Mouse (Mus musculus) left cerebral cortex, adult 18-20 months (tissue): Measurements from ENCODE around the gene Zfp128. TPM values are rescaled to one million over a fixed set of nuclear protein-coding genes. Genes with fewer than 3 reads are reported as not detected.
A peak's percentile ranks its signal among the peaks of the same experiment; 100 is the strongest.
"Not testable (repeated sequence)": the region's sequence is repeated elsewhere in the genome, so short reads cannot be mapped to it uniquely, and the experiment has no call there.

Source experiments
- DNase-seq, 2 experiments: peaks; one replicate each; pipeline ENCODE4 v3.0.0; 2021 to 2022; ENCODE audit warnings: low spot score in 2 of 2, mixed read lengths in 1 of 2
- total RNA-seq, 2 experiments: library from RNA; stranded (reverse); gene quantifications; 2 replicates each; pipeline ENCODE4 v1.2.3; 2021

Gene Zfp128
- total RNA-seq, 2 experiments from 2014 or later: 6.2 to 7.4 TPM

DNA sequence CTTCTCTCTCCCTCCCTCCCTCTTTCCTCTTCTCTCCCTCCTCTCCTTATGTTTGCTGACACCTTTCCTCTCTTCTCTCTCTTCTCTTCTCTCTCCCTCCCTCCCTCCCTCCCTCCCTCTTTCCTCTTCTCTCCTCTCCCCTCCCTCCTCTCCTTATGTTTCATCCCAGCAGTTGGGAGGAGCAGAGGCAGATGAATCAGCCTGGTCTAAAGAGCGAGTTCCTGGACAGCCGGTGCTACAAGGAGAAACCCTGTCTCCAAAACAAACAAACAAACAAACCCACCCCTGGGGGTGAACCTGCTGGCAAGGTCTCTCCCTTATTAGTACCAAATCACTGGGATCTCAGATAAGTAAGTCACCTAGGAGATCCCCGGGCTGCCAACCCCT lies 40.3 kb downstream of the Zfp128 start:
- DNase-seq: no peak

- peak; percentile 98 to 99 for DNase-seq
Observed at GRCm38 (mm10) chr7:12921705-12922465, 40.9 kb downstream of the Zfp128 start, which contains the start of gene Rps5. Gene Rps5 (plus strand): TSS chr7:12922290.

GRCm38 (mm10) chr7:12922729-12923128 lies 41.8 kb downstream of the Zfp128 start:
- DNase-seq: no peak

DNA sequence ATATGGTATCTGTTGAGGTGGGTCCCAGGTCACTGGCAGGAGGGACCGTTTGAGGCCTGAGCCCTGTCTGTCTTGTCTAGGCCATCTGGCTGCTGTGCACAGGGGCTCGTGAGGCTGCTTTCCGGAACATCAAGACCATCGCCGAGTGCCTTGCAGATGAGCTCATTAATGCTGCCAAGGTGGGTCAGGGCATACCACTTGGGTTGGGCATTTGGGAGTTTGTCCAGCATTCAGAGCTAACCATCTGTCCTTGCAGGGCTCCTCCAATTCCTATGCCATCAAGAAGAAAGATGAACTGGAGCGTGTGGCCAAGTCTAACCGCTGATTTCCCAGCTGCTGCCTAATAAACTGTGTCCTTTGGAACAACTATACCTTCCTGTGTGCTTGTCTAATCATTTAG lies 45.3 kb downstream of the Zfp128 start:
- DNase-seq: no peak

GRCm38 (mm10) chr7:12927191-12927680 lies 46.3 kb downstream of the Zfp128 start, which contains the start of gene Rnf225:
Gene Rnf225 (plus strand): TSS chr7:12927416.
- no peak for DNase-seq

DNA sequence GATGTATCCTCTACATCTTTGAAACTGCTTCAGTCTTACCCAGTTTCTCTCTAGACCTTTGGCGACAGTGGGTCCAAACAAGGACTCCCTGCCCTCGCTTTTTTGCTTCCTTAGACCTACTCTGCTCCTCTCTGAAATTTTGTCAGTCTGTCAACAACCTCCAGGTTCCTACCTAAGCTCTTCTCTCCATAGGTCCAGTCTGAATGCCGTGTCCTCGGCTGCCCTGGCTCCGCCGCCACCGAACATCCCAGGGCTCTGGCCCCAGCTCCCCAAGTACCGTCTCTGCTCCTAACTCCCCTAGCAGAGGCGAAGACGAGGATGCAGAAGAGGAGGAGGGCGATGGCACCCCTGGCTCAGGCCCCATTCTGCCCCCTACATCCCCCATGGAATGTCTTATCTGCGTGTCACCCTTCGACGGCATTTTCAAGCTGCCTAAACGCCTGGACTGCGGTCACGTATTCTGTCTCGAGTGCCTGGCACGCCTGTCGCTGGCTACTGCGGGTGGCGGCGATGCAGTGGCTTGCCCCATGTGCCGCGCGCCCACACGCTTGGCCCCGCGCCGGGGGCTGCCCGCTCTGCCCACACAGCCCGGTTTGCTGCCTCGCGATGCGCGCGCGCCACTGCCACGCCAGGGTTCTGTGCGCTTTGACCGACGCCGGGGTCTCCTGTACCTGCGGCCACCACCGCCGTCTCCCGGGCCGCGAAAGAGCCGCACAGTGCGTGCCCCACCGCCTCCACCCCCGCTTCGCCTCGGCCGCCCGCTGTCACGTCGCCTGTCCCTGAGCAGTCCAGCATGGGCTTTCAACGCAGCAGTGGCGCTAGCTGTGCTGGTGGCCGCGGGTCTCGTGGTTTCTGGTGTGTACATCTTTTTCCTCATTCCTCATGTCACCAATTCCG lies 47.0 kb downstream of the Zfp128 start:
- peak; percentile 50 to 57 for DNase-seq

DNA sequence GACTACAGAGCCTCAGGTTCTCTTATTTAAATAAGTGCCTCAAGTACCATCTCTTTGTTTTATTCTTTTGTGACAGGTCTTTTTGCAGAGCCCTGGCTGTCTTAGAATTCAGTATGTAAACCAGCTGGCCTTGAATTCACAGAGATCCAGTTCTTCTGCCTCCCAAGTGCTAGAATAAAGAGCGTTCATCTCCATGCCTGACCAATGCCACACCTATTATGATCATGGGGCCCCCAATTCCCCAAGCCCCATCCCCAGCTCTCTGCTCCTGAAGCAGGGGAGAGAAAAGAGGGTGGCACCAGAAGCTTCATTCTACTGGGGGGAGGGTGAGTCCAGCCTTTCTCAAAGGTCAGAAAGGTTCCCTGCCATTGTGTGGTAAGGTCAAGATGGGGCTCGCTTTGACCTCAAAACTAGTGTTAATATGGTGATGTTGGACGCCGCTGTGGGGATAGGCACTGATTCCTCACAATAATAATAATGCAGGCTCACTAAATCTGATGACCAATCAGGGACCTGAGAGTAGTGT lies 52.7 kb downstream of the Zfp128 start:
- no peak for DNase-seq

- no peak for DNase-seq
Observed at GRCm38 (mm10) chr7:12934808-12935207, 53.8 kb downstream of the Zfp128 start.

DNA sequence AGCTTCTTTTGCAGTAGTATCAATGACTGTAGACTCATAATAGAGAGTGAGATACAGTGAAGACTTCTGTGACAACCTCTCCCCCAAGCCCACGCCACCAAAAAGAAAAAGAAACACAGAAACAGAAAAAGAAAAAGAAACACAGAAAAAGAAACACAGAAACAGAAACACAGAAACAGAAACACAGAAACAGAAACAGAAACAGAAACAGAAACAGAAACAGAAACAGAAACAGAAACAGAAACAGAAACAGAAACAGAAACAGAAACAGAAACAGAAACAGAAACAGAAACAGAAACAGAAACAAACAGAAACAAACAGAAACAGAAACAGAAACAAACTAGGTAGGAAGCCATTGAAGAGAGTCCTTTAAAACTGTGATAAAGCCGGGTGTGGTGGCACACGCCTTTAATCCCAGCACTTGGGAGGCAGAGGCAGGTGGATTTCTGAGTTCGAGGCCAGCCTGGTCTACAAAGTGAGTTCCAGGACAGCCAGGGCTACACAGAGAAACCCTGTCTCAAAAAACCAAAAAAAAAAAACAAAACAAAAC lies 56.4 kb downstream of the Zfp128 start:
- not testable (repeated sequence) for DNase-seq

DNA sequence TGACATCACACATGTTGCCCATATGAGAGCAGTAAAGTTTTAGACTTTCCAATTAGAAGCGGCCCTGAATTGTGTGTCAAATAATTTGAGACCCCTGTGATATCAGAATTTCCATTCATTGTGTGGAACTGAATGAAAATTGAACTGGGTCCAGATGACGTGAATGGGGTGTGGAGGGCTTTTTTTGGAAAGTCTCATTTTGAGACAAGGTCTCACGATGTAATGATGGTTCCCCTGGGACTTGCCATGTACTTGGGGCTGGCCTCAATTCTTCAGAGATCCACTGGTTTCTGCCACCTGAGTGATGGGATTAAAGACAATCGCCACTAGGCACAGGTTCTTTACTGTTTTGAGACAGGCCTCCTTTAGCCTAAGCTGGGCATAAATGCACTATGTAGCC lies 59.6 kb downstream of the Zfp128 start:
- no peak for DNase-seq

Other genes with a start within 250 kb of the Zfp128 start
- gene Vmn2r54, start 240.9 kb upstream of the Zfp128 start, total RNA-seq: not detected
- gene Vmn2r55, start 196.2 kb upstream of the Zfp128 start, total RNA-seq: not detected
- gene Vmn2r56, start 146.2 kb upstream of the Zfp128 start, total RNA-seq: not detected
- 10 to 100 TPM; 21.2 to 22.8 TPM for gene Zscan18, start 77.5 kb upstream of the Zfp128 start, total RNA-seq
- 10 to 100 TPM; 20.7 to 25.6 TPM for gene Zfp329, start 62.3 kb upstream of the Zfp128 start, total RNA-seq
- gene Zfp110, start 46.4 kb upstream of the Zfp128 start, total RNA-seq: 10 to 100 TPM; 14.7 to 16.2 TPM
- 10 to 100 TPM; 15.7 to 16.2 TPM for gene Zscan22, start 16.6 kb downstream of the Zfp128 start, total RNA-seq
- gene Rps5, start 41.1 kb downstream of the Zfp128 start, total RNA-seq: 100 to 1,000 TPM; 402 to 450 TPM
- under 1 TPM; 0.59 to 0.60 TPM for gene Rnf225, start 46.2 kb downstream of the Zfp128 start, total RNA-seq
- 1 to 10 TPM; 9.4 to 9.6 TPM for gene Zfp324, start 84.7 kb downstream of the Zfp128 start, total RNA-seq
- gene Zfp446, start 96.7 kb downstream of the Zfp128 start, total RNA-seq: 1 to 10 TPM; 7.9 to 8.1 TPM
- gene Slc27a5, start 117.0 kb downstream of the Zfp128 start, total RNA-seq: under 1 TPM in 1 of 2 experiments, not detected in 1; 0.28 TPM
- 100 to 1,000 TPM; 206 to 207 TPM for gene Trim28, start 117.9 kb downstream of the Zfp128 start, total RNA-seq
- 10 to 100 TPM; 35.3 to 38.3 TPM for gene Zbtb45, start 128.9 kb downstream of the Zfp128 start, total RNA-seq
- 100 to 1,000 TPM; 132 to 156 TPM for gene Chmp2a, start 153.6 kb downstream of the Zfp128 start, total RNA-seq
- gene Ube2m, start 157.1 kb downstream of the Zfp128 start, total RNA-seq: 100 to 1,000 TPM; 234 to 240 TPM
- gene Mzf1, start 173.6 kb downstream of the Zfp128 start, total RNA-seq: 10 to 100 TPM in 1 of 2 experiments, 1 to 10 TPM in 1; 9.4 to 10.0 TPM
- gene Vmn1r85, start 214.0 kb downstream of the Zfp128 start, total RNA-seq: not detected
- gene Vmn1r86, start 238.7 kb downstream of the Zfp128 start, total RNA-seq: not detected